Mouse (Mus musculus) megakaryocyte, embryonic 14.5 days (primary cell): ENCODE measurements around the gene Slc26a3.

Experiments used
- FLI1 ChIP-seq: IDR thresholded peaks from 2 replicates; pipeline ENCODE4 v1.6.1; 2012; ENCODE audit warnings: low read length, inconsistent platforms, mixed read lengths
- GATA1 ChIP-seq: IDR thresholded peaks from 3 replicates; pipeline ENCODE4 v1.6.1; 2012; ENCODE audit warnings: mixed read lengths, low read length, inconsistent platforms, borderline replicate concordance

GRCm38 (mm10) chr12:31461371-31461770 lies 70.7 kb downstream of the Slc26a3 start:
- TF ChIP-seq GATA1, result no peak
- no peak for TF ChIP-seq FLI1
